Mouse (Mus musculus): ENCODE measurements around the gene Srpx2. TPM values are rescaled to one million over a fixed set of nuclear protein-coding genes. Genes with fewer than 3 reads are reported as not detected.

Gene Srpx2
- polyA plus RNA-seq (2011; ENCODE audit: insufficient read length, low read depth, missing spikeins), result 26.2 and 28.5 TPM in 2 replicates

DNA sequence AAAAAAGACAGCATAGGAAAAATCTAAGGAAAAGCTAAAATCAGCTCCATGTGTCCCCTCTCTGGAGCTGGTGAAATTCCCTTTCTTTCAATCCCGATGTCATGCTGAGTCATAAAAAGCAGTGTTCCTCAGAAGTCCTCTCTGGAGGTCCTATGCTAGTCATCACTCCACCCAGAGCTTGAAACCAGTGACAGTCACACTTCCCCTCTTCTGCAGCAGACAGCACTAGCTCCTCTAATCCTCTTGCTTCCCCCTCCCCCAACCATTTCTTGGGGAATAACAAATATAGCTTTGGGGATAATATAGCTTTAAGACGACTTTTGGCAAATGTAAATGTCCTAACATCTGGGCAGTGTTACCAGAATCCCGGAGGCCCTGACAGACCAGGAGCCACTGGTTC is at the start of gene Srpx2:
TSS of gene Srpx2 (plus strand) at position 166 of the 400 bp plus-strand sequence.
- H3K27ac ChIP-seq (ENCODE audit: insufficient read depth, low read length), result peak within 1 kb of the TSS; percentile 68
- TF ChIP-seq POLR2A (IDR thresholded peaks at IDR 0.05; ENCODE audit: low read depth, low read length), result no peak
- TF ChIP-seq CTCF (IDR thresholded peaks at IDR 0.05; ENCODE audit: borderline replicate concordance, insufficient read depth, low read length), result no peak
- H3K4me3 ChIP-seq (ENCODE audit: insufficient read depth, low read length), result peak within 1 kb of the TSS; percentile 36

DNA sequence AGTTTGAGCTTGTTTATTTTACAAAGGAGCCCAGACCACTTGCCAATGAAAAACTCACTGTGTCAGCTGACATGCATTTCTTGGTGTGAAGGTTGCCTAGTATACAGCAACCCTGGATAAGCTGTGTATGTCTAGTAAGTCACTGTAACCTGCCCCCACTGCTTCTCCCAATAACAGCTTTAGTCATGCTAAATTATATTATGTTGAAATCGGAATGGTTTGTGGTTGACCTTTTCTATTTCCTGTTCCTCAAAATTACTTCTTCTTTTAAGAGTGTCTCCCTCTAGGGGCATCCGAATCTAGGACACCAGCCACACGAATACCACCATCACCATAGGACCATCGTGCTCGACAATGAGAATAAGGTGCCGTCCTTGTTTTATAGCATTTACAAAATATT is 38.5 kb upstream of the Srpx2 start:
- Histone ChIP-seq H3K4me1 (ENCODE audit: control insufficient read depth, insufficient read depth, low read length) (no peaks in the 10 kb centered on the region), H3K4me3 (ENCODE audit: insufficient read depth, low read length) (no peak overlapping the region), H3K27ac (ENCODE audit: insufficient read depth, low read length) (no peak overlapping the region)
- TF ChIP-seq CTCF (IDR thresholded peaks at IDR 0.05; ENCODE audit: borderline replicate concordance, insufficient read depth, low read length), result no peak
- no peak for TF ChIP-seq POLR2A (IDR thresholded peaks at IDR 0.05; ENCODE audit: low read depth, low read length)

More for the DNA sequence above, at the start of gene Srpx2:
- H3K4me1 ChIP-seq (ENCODE audit: control insufficient read depth, insufficient read depth, low read length), result no peaks in the 10 kb centered on the region

DNA sequence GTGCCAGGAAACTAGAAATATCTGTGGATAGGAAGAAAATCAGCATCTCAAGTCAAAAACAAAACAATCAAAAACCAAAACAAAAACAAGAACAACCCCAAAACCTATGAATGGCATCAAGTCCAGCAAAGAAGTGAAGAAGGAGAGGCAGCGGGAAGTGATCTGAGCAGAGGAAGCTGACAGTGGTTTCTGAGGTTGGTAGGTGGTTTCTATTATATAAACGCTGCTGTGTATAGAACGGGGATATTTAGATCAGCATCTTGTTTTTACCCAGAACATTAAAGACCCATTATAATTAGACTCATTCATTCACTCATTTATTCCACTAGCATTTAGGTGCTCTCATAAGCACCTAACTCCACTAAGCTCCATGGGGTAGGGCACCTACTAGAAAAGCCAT is 20.9 kb upstream of the Srpx2 start:
- Histone ChIP-seq H3K27ac (ENCODE audit: insufficient read depth, low read length) (no peak overlapping the region), H3K4me1 (ENCODE audit: control insufficient read depth, insufficient read depth, low read length) (no peaks in the 10 kb centered on the region), H3K4me3 (ENCODE audit: insufficient read depth, low read length) (no peak overlapping the region)
- TF ChIP-seq CTCF (IDR thresholded peaks at IDR 0.05; ENCODE audit: borderline replicate concordance, insufficient read depth, low read length), result no peak

DNA sequence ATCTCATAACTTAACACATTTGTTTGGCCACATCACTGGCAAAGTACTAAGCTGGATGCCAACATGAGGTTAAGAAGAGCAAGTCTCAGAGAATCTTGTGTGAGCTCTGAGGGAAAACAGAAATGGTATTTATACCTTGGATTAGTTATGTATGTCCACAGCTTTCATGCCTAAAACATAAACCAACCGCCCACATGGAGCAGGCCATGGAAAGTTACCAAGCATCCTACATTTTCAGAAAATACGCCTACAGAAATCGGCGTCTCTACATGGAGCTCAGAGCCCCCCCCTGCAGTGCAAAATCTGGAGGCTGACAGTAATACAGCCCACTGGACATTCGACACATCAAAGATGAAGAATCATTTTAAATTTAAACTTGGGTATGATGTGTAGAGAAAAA is 20.1 kb upstream of the Srpx2 start:
- TF ChIP-seq POLR2A (IDR thresholded peaks at IDR 0.05; ENCODE audit: low read depth, low read length), result no peak
- no peak for TF ChIP-seq CTCF (IDR thresholded peaks at IDR 0.05; ENCODE audit: borderline replicate concordance, insufficient read depth, low read length)
- Histone ChIP-seq H3K4me1 (ENCODE audit: control insufficient read depth, insufficient read depth, low read length) (no peaks in the 10 kb centered on the region), H3K4me3 (ENCODE audit: insufficient read depth, low read length) (no peak overlapping the region), H3K27ac (ENCODE audit: insufficient read depth, low read length) (no peak overlapping the region)

DNA sequence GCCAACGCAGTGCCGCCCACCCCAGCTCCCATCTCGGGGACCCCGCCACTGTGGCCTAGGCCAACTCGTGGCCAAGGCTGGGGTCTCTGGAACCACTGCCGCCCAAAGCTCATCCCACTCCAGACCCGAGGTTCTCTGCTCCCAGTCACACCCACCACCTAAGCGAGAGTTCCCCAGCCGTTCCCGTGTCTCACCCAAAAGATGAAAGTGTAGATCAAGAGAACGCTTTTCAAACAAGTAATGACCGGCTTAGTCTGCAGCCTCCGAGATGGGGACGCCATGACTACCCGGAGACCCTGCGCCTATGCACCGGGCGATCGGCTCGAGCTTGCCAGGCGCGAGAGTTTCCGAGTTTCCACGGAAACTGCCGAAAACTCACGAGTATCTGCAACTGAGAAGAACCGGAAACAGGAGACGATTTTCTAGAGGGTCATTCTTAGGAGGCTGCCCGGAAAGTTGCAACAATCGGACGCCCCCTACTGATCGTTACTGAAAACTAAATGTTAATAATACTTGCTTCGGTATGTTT is 10.1 kb upstream of the Srpx2 start, which contains the start of gene Tspan6:
TSS of gene Tspan6 (minus strand) at position 416 of the 529 bp plus-strand sequence.
- peak within 1 kb of the TSS; percentile 58 for H3K4me3 ChIP-seq (ENCODE audit: insufficient read depth, low read length)
- H3K27ac ChIP-seq (ENCODE audit: insufficient read depth, low read length), result no peak within 1 kb of the TSS
- no peak for TF ChIP-seq CTCF (IDR thresholded peaks at IDR 0.05; ENCODE audit: borderline replicate concordance, insufficient read depth, low read length)
- TF ChIP-seq POLR2A (IDR thresholded peaks at IDR 0.05; ENCODE audit: low read depth, low read length), result peak; percentile 54
- peaks cover 5% of the 10 kb centered on the region for H3K4me1 ChIP-seq (ENCODE audit: control insufficient read depth, insufficient read depth, low read length)

DNA sequence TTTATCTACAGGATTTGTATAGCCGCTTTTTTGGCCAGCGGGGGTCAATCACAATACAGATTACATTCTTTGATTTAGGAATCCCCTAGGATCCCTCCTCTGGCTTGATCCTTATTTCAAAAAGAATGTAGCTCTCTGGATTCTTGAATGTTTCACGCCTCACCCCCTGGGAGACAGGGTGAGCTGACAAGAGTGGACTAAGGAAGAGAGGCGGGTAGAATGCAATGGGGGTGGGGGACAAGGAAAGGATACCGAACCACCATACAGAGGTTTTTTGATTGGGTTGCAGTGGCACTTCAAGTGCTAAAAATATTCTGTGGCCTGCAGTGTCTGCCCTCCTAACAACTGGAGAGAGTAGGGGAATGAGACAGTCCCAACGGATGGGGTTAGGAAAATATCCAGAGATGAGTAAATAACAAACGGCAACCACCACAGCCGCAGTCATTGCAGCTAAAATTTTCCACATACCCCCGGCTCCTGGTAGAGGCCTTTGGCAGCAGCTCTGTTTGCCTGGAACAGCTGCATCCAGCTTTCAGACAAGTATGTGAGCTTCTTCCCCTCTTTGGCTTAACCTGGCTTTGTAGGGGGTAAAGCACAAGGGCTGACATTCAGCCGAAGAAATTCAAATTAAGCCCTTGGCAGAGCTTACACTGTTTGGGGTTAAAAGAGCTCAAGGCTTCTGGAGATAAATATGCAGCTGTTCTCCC is 3.3 kb downstream of the Srpx2 start:
- Histone ChIP-seq H3K4me3 (ENCODE audit: insufficient read depth, low read length) (no peak overlapping the region), H3K27ac (ENCODE audit: insufficient read depth, low read length) (peak overlapping the region; percentile 84), H3K4me1 (ENCODE audit: control insufficient read depth, insufficient read depth, low read length) (peaks cover 4% of the 10 kb centered on the region; the same call in 1 of the 2 replicates)
- TF ChIP-seq POLR2A (IDR thresholded peaks at IDR 0.05; ENCODE audit: low read depth, low read length) (no peak), CTCF (IDR thresholded peaks at IDR 0.05; ENCODE audit: borderline replicate concordance, insufficient read depth, low read length) (no peak)

DNA sequence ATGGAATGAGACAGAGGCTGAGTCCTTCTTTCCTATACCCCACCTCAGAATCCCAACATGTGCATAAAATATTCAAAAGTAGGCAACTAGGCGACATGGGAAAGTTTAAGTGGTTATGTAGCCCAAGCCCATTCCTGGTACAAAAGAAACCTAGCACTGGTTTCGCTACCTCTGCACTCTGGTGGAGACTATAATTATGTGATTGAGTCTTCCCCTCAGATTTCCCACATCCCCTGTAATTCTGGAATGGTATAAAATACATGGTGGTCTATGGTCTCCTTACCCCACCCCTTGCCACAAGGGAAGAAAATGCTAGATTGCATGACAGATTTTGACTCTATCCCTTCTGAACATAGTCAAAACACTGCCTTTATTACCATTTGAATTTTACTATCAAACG is 4.8 kb downstream of the Srpx2 start:
- Histone ChIP-seq H3K4me1 (ENCODE audit: control insufficient read depth, insufficient read depth, low read length) (peaks cover 4% of the 10 kb centered on the region; the same call in 1 of the 2 replicates), H3K4me3 (ENCODE audit: insufficient read depth, low read length) (no peak overlapping the region), H3K27ac (ENCODE audit: insufficient read depth, low read length) (0 out of 2 replicates have a peak overlapping the region, but pooled peaks have one; percentile 5)
- TF ChIP-seq POLR2A (IDR thresholded peaks at IDR 0.05; ENCODE audit: low read depth, low read length) (no peak), CTCF (IDR thresholded peaks at IDR 0.05; ENCODE audit: borderline replicate concordance, insufficient read depth, low read length) (no peak)

DNA sequence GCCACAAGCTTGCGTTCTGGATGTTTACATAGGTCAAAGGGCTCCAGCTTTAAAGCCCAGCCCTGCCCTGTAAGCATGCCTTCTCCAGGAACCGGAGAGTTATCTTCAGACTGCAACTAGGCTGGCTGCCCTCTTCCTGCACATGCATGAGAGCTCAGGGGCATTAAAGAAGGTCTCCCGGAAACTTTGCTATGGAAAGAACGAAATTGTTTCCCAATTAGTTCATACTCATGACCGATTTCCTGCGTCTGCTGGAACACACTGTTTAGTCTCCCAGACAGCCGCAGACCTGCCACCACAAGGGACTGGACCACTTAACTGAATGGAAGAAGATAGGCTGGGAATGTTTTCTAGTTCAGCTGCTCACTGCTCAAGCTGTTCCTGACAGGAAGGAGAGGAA is 6.0 kb downstream of the Srpx2 start:
- Histone ChIP-seq H3K27ac (ENCODE audit: insufficient read depth, low read length) (peak overlapping the region; percentile 27; the same call in 1 of the 2 replicates), H3K4me1 (ENCODE audit: control insufficient read depth, insufficient read depth, low read length) (peaks cover 4% of the 10 kb centered on the region; the same call in 1 of the 2 replicates), H3K4me3 (ENCODE audit: insufficient read depth, low read length) (no peak overlapping the region)
- no peak for TF ChIP-seq POLR2A (IDR thresholded peaks at IDR 0.05; ENCODE audit: low read depth, low read length)
- TF ChIP-seq CTCF (IDR thresholded peaks at IDR 0.05; ENCODE audit: borderline replicate concordance, insufficient read depth, low read length), result no peak

DNA sequence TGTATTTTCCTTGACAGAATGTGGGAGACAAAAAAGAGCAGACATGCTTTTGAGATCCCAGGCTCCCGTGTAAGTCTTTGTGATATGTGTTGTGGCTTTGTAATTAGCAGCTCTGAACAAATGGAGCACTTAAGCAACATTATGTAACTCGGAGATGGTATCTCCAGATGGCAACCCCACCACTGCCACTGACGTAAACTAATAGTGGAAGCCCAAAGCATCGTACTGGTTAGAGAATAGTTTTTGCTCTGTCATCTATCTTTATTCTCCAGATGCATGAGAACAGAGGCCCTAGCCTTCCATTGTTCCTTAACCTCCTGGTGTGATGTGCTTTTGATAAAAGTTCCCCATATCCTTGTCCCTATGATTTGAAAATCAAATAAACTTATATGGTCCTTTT is 13.0 kb downstream of the Srpx2 start:
- no peaks in the 10 kb centered on the region for H3K4me1 ChIP-seq (ENCODE audit: control insufficient read depth, insufficient read depth, low read length)
- no peak overlapping the region for H3K4me3 ChIP-seq (ENCODE audit: insufficient read depth, low read length)
- no peak overlapping the region for H3K27ac ChIP-seq (ENCODE audit: insufficient read depth, low read length)
- no peak for TF ChIP-seq CTCF (IDR thresholded peaks at IDR 0.05; ENCODE audit: borderline replicate concordance, insufficient read depth, low read length)
- no peak for TF ChIP-seq POLR2A (IDR thresholded peaks at IDR 0.05; ENCODE audit: low read depth, low read length)

DNA sequence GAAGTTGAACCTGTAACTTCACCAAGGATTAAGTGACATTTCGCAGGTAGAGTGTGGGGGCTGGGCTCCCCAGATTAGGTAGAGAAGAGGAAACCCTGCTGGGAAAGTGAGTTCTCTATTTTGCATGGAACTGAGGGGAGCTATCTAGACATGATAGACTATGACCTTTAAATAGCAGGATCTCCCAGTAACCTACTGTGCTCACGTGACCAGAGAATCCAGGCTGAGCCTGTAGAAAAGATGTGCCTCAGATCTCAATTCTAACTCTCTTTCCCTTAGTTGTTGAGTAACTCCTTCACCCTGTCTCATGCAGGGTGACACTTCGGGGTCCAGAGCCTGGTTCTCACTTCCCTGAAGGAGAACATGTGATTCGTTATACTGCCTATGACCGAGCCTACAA is 18.5 kb downstream of the Srpx2 start:
- TF ChIP-seq POLR2A (IDR thresholded peaks at IDR 0.05; ENCODE audit: low read depth, low read length) (no peak), CTCF (IDR thresholded peaks at IDR 0.05; ENCODE audit: borderline replicate concordance, insufficient read depth, low read length) (no peak)
- no peak overlapping the region for H3K27ac ChIP-seq (ENCODE audit: insufficient read depth, low read length)
- no peak overlapping the region for H3K4me3 ChIP-seq (ENCODE audit: insufficient read depth, low read length)
- no peaks in the 10 kb centered on the region for H3K4me1 ChIP-seq (ENCODE audit: control insufficient read depth, insufficient read depth, low read length)
